Mouse (Mus musculus) granulocyte monocyte progenitor cell, adult 5-6 weeks (primary cell): ENCODE data around the gene Auts2. TPM values are rescaled to one million over a fixed set of nuclear protein-coding genes. Genes with fewer than 3 reads are reported as not detected.

Source experiments
- ATAC-seq: replicated peaks from 2 replicates; pipeline ENCODE4 v1.8.0; 2016; ENCODE audit warnings: mild to moderate bottlenecking, moderate TSS enrichment, inconsistent platforms; ENCODE audit not compliant: poor library complexity, severe bottlenecking
- total RNA-seq, 2 experiments: library from RNA; stranded (forward) in 1 of 2; stranded (reverse) in 1 of 2; fragments of 200-712, 200-1000 nt in 1 of 2; fragments of >200 nt in 1 of 2; fragmentation: Nextera tagmentation in 1 of 2; gene quantifications; 2 replicates each; pipeline ENCODE4 v1.2.3; 2014 to 2017

Gene Auts2
- total RNA-seq, 2 experiments from 2014 or later, result 0.62 to 109 TPM

- no peak for ATAC-seq
Measured at GRCm38 (mm10) chr5:132131948-132132347, 411.2 kb downstream of the Auts2 start.

- ATAC-seq, result peak; percentile 56
Measured at GRCm38 (mm10) chr5:132130577-132130976, 412.6 kb downstream of the Auts2 start.

- ATAC-seq, result no peak
Measured at GRCm38 (mm10) chr5:132126626-132127025, 416.5 kb downstream of the Auts2 start.

- ATAC-seq, result no peak
Measured at GRCm38 (mm10) chr5:132115631-132116030, 427.5 kb downstream of the Auts2 start.

- ATAC-seq, result no peak
Measured at GRCm38 (mm10) chr5:132114561-132115301, 428.4 kb downstream of the Auts2 start.

- ATAC-seq, result no peak
Measured at GRCm38 (mm10) chr5:132113480-132113879, 429.7 kb downstream of the Auts2 start.

GRCm38 (mm10) chr5:132112666-132113065 lies 430.5 kb downstream of the Auts2 start:
- no peak for ATAC-seq

GRCm38 (mm10) chr5:132102426-132102825 lies 440.7 kb downstream of the Auts2 start:
- ATAC-seq, result peak; percentile 54

GRCm38 (mm10) chr5:132098461-132098860 lies 444.7 kb downstream of the Auts2 start:
- ATAC-seq, result no peak

GRCm38 (mm10) chr5:132092721-132093120 lies 450.4 kb downstream of the Auts2 start:
- ATAC-seq, result no peak

GRCm38 (mm10) chr5:132089496-132090250 lies 453.5 kb downstream of the Auts2 start:
- ATAC-seq, result no peak

- ATAC-seq, result no peak
Measured at GRCm38 (mm10) chr5:132088585-132088984, 454.6 kb downstream of the Auts2 start.

GRCm38 (mm10) chr5:132083753-132084326 lies 459.3 kb downstream of the Auts2 start:
- no peak for ATAC-seq

- no peak for ATAC-seq
Measured at GRCm38 (mm10) chr5:132075942-132076341, 467.2 kb downstream of the Auts2 start.

GRCm38 (mm10) chr5:132074724-132075374 lies 468.3 kb downstream of the Auts2 start:
- ATAC-seq, result no peak

GRCm38 (mm10) chr5:132074360-132074723 lies 468.8 kb downstream of the Auts2 start:
- no peak for ATAC-seq

GRCm38 (mm10) chr5:132073677-132074359 lies 469.3 kb downstream of the Auts2 start:
- no peak for ATAC-seq

GRCm38 (mm10) chr5:132072356-132072755 lies 470.8 kb downstream of the Auts2 start:
- no peak for ATAC-seq

GRCm38 (mm10) chr5:132067750-132068739 lies 475.1 kb downstream of the Auts2 start:
- no peak for ATAC-seq
